Mouse (Mus musculus): ENCODE results near the gene Atp5s. TPM values are rescaled to one million over a fixed set of nuclear protein-coding genes. Genes with fewer than 3 reads are reported as not detected.

Atp5s gene
- 1 to 10 TPM in 1 of 2 experiments, under 1 TPM in 1; 0.82 to 8.3 TPM for polyA plus RNA-seq (2012; fragmentation: generic; extraction: Trizol)

DNA sequence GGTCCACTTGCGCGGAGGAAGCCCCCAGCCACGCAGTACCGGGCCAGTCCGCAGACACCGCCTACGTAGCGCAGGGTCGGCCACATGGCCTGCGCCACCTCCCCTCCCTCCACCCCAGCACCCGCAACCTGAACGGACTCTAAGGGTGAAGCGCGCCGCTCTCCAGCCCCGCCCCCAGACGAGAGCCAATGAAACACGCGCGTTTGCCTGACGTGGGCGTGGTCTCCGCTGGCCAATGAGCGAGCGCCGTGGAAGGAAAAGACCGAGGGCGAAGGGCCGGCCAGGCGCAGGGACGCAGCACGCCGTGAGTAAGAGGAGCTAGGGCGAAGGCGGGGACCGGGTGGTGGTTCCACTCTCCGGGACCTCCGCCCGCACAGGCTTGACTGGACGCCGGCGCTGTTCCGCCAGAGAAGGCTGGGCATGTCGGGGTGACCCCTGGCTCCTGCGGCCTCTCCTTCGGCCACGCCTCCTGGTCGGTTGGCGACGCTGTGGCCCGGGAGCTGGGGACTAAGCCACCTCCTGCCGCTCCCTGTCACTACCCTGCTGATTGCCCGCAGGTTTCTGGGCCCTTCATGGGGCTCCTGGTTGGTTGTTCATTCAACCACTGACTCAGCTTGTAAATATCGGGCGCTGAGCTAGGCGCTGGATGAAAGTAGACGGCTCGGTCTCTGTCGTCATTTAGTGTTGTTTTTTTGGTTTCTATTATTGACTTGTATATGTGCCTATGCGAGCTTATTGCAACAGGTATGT lies at the start of gene Atp5s, which contains the start of gene L2hgdh:
Gene Atp5s, plus strand, starts transcription at position 240 of the 750 bp plus-strand sequence.
Gene L2hgdh, minus strand, starts transcription at position 163 of the 750 bp plus-strand sequence.

DNA sequence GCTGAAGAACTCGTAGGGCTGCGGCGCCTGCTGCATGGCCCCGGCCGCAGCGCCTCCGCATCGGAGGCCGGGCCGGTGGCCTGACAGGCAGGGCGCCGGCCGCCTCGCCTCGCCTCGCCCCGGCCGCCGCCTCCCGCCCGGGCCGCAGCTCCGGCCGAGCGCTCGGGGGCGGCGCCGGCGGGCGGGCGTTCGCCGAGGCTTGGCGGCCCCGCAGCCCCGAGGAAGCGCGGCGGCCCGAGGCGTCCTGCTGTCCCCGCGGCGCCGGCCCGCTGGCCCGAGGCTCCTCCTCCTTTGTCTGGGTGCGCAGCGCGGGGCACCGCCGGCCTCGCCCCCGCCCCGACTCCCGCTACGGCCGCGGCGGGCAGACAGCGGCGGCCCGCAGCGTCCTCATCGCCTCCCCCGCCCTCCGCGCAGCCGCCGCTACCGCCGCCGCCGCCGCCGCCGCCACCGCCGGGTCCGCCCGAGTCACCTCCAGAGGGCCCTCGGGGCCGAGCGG lies 43.1 kb upstream of the Atp5s start, which contains the start of gene Sos2:
Gene Sos2, minus strand, starts transcription at position 287 of the 496 bp plus-strand sequence.

DNA sequence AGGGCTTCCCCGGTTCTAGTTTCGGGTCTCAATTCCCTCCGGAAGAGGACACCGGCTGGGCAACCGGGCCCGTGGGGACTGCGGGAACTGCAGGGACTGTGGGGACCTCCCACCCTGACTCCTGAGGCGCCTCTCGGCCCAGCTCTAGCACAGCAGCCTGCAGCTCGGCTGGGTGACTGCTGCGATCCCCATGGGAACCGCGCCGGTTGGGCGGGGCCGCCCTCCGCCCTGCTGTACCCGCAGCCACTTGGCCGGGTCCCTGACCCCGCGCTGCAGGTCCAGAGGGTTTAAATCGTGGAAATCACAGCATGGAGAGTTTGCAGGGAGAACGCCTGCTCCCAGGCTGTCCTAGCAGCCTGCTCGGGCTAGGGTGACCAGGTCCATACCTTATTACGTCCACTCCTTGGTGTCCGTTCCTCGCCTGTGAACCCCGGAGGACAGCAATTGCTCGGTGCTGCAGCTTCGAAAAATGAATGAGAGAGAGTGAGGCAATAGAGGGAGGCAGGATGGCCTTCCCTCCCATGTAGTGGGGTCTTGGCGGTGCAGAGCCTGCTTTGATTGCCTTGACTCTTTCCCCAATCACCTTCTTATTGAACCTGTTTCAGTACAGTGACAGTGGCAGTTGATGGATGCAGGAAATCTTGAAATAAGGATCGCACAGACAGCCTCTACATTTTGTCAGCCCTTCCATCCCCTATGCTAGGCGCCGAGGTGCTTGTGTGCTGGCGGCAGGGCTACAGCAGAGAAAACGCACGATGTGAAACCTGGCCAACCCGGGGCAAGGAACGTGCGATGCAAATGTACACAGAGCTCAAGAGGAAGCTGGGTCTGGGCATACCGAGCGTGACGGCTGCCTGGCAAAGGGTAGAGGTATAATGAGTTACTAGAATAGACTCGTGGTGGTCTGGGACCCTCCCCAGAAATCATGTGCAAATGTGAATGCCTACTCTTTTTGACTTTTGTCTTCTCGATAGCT lies 66.1 kb downstream of the Atp5s start, which contains the start of gene Cdkl1:
Gene Cdkl1, minus strand, starts transcription at position 738 of the 976 bp plus-strand sequence.

Other genes starting within 250 kb of the Atp5s start
- gene Vcpkmt, start 141.9 kb upstream of the Atp5s start, polyA plus RNA-seq (2012; fragmentation: generic; extraction: Trizol): 10 to 100 TPM; 12.0 to 12.5 TPM
- gene Sos2, start 43.1 kb upstream of the Atp5s start, polyA plus RNA-seq (2012; fragmentation: generic; extraction: Trizol): 1 to 10 TPM in 1 of 2 experiments, under 1 TPM in 1; 0.16 to 2.5 TPM
- gene L2hgdh, start 77 bp upstream of the Atp5s start, polyA plus RNA-seq (2012; fragmentation: generic; extraction: Trizol): 1 to 10 TPM in 1 of 2 experiments, under 1 TPM in 1; 0.37 to 2.2 TPM
- not detected for gene Cdkl1, start 66.3 kb downstream of the Atp5s start, polyA plus RNA-seq (2012; fragmentation: generic; extraction: Trizol)
- 1 to 10 TPM in 1 of 2 experiments, under 1 TPM in 1; 0.06 to 1.7 TPM for gene Atl1, start 167.7 kb downstream of the Atp5s start, polyA plus RNA-seq (2012; fragmentation: generic; extraction: Trizol)
- gene Map4k5, start 168.2 kb downstream of the Atp5s start, polyA plus RNA-seq (2012; fragmentation: generic; extraction: Trizol): 1 to 10 TPM in 1 of 2 experiments, under 1 TPM in 1; 0.55 to 5.7 TPM